Mouse (Mus musculus) small intestine, adult 2 months (tissue): Measurements from ENCODE around the gene Tead1.

Experiments
- CTCF ChIP-seq: fragments of 200-500 bp; IDR thresholded peaks from 2 replicates; pipeline ENCODE4 v1.5.1; 2012; ENCODE audit warnings: low read depth, mild to moderate bottlenecking, control low read depth, inconsistent platforms, low read length, moderate library complexity, mixed read lengths; ENCODE audit not compliant: insufficient replicate concordance, insufficient read length; ENCODE audit errors: extremely low read depth
- POLR2A ChIP-seq: fragments of 200-500 bp; IDR thresholded peaks from 2 replicates; pipeline ENCODE4 v1.6.1; 2012; ENCODE audit warnings: low read depth, mild to moderate bottlenecking, control low read depth, inconsistent platforms, low read length, moderate library complexity

DNA sequence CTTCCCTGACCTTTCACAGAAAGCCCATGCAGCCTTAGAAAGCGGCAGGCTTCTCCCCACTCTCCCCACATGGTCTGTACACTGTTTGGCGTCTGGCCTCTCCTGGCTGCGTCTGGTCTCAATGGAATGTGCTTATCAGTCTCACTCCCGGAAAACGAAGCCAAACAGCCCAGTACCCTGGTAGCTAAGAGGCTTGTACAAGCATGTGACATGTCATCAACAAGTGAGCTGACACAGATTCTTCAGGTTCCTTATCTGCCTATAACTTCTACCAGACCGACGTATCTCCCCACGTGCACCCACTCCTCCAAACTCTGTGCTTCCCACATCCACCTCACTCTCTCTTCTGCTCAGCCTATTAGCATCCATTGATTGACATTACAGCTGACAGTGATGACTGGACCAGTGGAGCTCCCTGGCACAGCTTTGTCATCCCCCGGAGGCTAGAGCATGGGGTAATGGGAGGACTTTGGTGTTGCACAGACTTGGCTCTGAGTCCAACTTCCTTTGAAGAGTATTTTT lies 22.9 kb upstream of the Tead1 start:
- TF ChIP-seq CTCF (no peak), POLR2A (no peak)
